17 mouse cellular contexts compared by ENCODE assay signal in the genomic region with DNA sequence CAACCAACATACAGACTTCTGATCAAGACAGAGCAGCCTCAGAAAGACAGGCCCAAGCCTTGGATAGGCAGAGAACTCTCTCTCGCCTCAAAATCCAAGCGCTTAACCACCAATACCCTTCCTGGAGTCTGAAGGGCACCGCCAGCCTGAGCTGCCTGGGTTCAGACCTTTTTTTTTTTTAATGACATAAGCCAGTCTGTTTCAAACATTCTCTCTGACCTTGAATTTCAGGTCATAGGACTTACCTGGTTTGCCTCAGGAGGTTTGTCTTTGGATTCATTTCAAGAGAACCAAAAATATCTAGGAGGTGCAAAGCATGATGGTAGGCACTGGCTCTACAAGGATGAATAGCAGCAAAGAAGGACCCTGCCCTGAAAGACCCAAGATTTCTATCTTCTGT.
A peak's percentile ranks its signal among the peaks of the same experiment; 100 is the strongest.
DNase-seq lines count a peak whose midpoint lies in the region; ATAC-seq and TF ChIP-seq lines count a peak whose summit lies in the region.
"Had no signal": no experiment of that assay in that cellular context is flagged by ENCODE, and none has a peak within 500 bp of the region (broad histone marks: within the 10 kb centered on the region; RNA-seq: fewer than 3 reads in every experiment).

No protein-coding gene starts in this region.

- H3K4me3 ChIP-seq in heart, embryonic 14.5 days (ENCODE audit: control insufficient read depth in 1 of 2, insufficient read depth in 1 of 2, low read depth in 1 of 2, low read length in 2 of 2) = no peak overlapping the region
- no peak overlapping the region for H3K4me3 ChIP-seq in kidney, postnatal 0 days (replicated peaks; ENCODE audit: low read depth, low read length)
- no peak overlapping the region for H3K4me3 ChIP-seq in olfactory bulb, adult 2 months (ENCODE audit: insufficient read depth, low read depth, low read length)
- no peak overlapping the region for H3K4me3 ChIP-seq in forebrain, embryonic 11.5 days (ENCODE audit: low read depth, low read length)
- H3K4me3 ChIP-seq: forebrain, embryonic 13.5 days; liver, embryonic 12.5 days had no signal

- peaks cover 19 to 57% of the 10 kb centered on the region in 2 experiments for H3K4me1 ChIP-seq in heart, embryonic 14.5 days (ENCODE audit: control insufficient read depth in 2 of 2, insufficient read depth in 2 of 2, low read length in 2 of 2)
- H3K4me1 ChIP-seq in kidney, postnatal 0 days (replicated peaks; ENCODE audit: insufficient read depth, low read length) = no peaks in the 10 kb centered on the region
- H3K4me1 ChIP-seq in olfactory bulb, adult 2 months (ENCODE audit: control insufficient read depth, insufficient read depth, low read length) = peaks cover 30% of the 10 kb centered on the region
- H3K4me1 ChIP-seq in forebrain, embryonic 11.5 days (replicated peaks; ENCODE audit: control insufficient read depth, insufficient read depth, low read length) = no peaks in the 10 kb centered on the region
- H3K4me1 ChIP-seq: forebrain, embryonic 13.5 days had no signal

- H3K9me3 ChIP-seq in heart, embryonic 14.5 days (ENCODE audit: control insufficient read depth, low read length) = no peaks in the 10 kb centered on the region
- H3K9me3 ChIP-seq in kidney, postnatal 0 days (replicated peaks; ENCODE audit: low read length) = no peaks in the 10 kb centered on the region
- no peaks in the 10 kb centered on the region for H3K9me3 ChIP-seq in forebrain, embryonic 11.5 days (ENCODE audit: control insufficient read depth, low read length)
- H3K9me3 ChIP-seq: forebrain, embryonic 13.5 days; liver, embryonic 12.5 days had no signal

- no peak overlapping the region for H3K9ac ChIP-seq in heart, embryonic 14.5 days (ENCODE audit: low read length)
- no peak overlapping the region for H3K9ac ChIP-seq in kidney, postnatal 0 days (ENCODE audit: low read depth, low read length)
- no peak overlapping the region for H3K9ac ChIP-seq in forebrain, embryonic 11.5 days (ENCODE audit: low read length)
- H3K9ac ChIP-seq: forebrain, embryonic 13.5 days; hindbrain, embryonic 14.5 days; liver, embryonic 12.5 days; lung, embryonic 14.5 days had no signal

- H3K36me3 ChIP-seq in heart, embryonic 14.5 days (ENCODE audit: control insufficient read depth, insufficient read depth, low read length) = no peaks in the 10 kb centered on the region
- H3K36me3 ChIP-seq in kidney, postnatal 0 days (ENCODE audit: insufficient read depth, low read length) = no peaks in the 10 kb centered on the region
- H3K36me3 ChIP-seq in forebrain, embryonic 11.5 days (ENCODE audit: control insufficient read depth, insufficient read depth, low read length) = no peaks in the 10 kb centered on the region
- H3K36me3 ChIP-seq: liver, embryonic 12.5 days had no signal

- TF ChIP-seq POLR2A in olfactory bulb, adult 2 months (IDR thresholded peaks at IDR 0.05; ENCODE audit: insufficient read depth, low read depth, low read length) = no peak

- H3K27me3 ChIP-seq in heart, embryonic 14.5 days (ENCODE audit: control insufficient read depth, insufficient read depth, low read length) = no peaks in the 10 kb centered on the region
- H3K27me3 ChIP-seq in kidney, postnatal 0 days (ENCODE audit: insufficient read depth, low read length) = no peaks in the 10 kb centered on the region
- H3K27me3 ChIP-seq in forebrain, embryonic 11.5 days (ENCODE audit: control insufficient read depth, insufficient read depth, low read length) = no peaks in the 10 kb centered on the region
- H3K27me3 ChIP-seq: forebrain, embryonic 13.5 days; liver, embryonic 12.5 days had no signal

- H3K27ac ChIP-seq in heart, embryonic 14.5 days (replicated peaks in 1 of 2; ENCODE audit: control insufficient read depth in 1 of 2, insufficient read depth in 1 of 2, low read depth in 2 of 2, low read length in 2 of 2) = peak overlapping the region; percentile 25 to 58; a peak in 3 of 4 replicates
- peak overlapping the region; percentile 71 for H3K27ac ChIP-seq in kidney, postnatal 0 days
- H3K27ac ChIP-seq in olfactory bulb, adult 2 months (ENCODE audit: insufficient read depth, low read depth, low read length) = peak overlapping the region; percentile 92
- H3K27ac ChIP-seq in forebrain, embryonic 11.5 days (ENCODE audit: low read depth, low read length) = no peak overlapping the region
- H3K27ac ChIP-seq: forebrain, embryonic 13.5 days; hindbrain, embryonic 14.5 days; liver, embryonic 12.5 days had no signal

- DNase-seq in heart, adult 11 months = no peak
- DNase-seq in kidney, adult 9 months = peak; percentile 80
- DNase-seq in kidney, postnatal 4 days = no peak
- no peak for DNase-seq in kidney, postnatal 0 days (ENCODE audit: low spot score)
- no peak for DNase-seq in forebrain, embryonic 11.5 days (ENCODE audit: low spot score)
- DNase-seq: cerebellum, adult 8-10 months; gastrocnemius, postnatal 25 days; lung, embryonic 14.5 days; lung, postnatal 36 days; retina, postnatal 1 day; thymus, adult 2 months had no signal

- TF ChIP-seq CTCF in kidney, postnatal 0 days (IDR thresholded peaks at IDR 0.05; ENCODE audit: low read depth) = no peak
- TF ChIP-seq CTCF in olfactory bulb, adult 2 months (IDR thresholded peaks at IDR 0.05; ENCODE audit: insufficient read depth, low read depth, low read length) = no peak

- no peak overlapping the region for H3K4me2 ChIP-seq in heart, embryonic 14.5 days (ENCODE audit: low read length)
- H3K4me2 ChIP-seq in kidney, postnatal 0 days (ENCODE audit: low read length) = no peak overlapping the region
- H3K4me2 ChIP-seq in forebrain, embryonic 11.5 days (ENCODE audit: low read depth, low read length, severe bottlenecking) = no peak overlapping the region
- H3K4me2 ChIP-seq: forebrain, embryonic 13.5 days; hindbrain, embryonic 14.5 days; liver, embryonic 12.5 days; lung, embryonic 14.5 days had no signal

- WGBS in heart, embryonic 14.5 days = 71% methylated on average over 3 of the region's 3 CpGs
- WGBS in kidney, postnatal 0 days = 81% methylated on average over 3 of the region's 3 CpGs
- 96% methylated on average over 3 of the region's 3 CpGs for WGBS in olfactory bulb, adult 2 months
- WGBS in forebrain, embryonic 11.5 days = 93% methylated on average over 3 of the region's 3 CpGs

- no peak for ATAC-seq in heart, embryonic 14.5 days (ENCODE audit: insufficient number of reproducible peaks, insufficient read depth, low FRiP score, low read depth)
- 0 out of 2 replicates have a peak, but pooled peaks have one; percentile 29 for ATAC-seq in kidney, postnatal 0 days (replicated peaks; ENCODE audit: low FRiP score, low read depth)
- ATAC-seq in forebrain, embryonic 11.5 days (replicated peaks; ENCODE audit: low FRiP score) = no peak
- ATAC-seq: forebrain, embryonic 13.5 days; liver, embryonic 12.5 days; midbrain, embryonic 16.5 days had no signal
